Mouse (Mus musculus): ENCODE data around the gene Adam19. TPM values are rescaled to one million over a fixed set of nuclear protein-coding genes. Genes with fewer than 3 reads are reported as not detected.
A peak's percentile ranks its signal among the peaks of the same experiment; 100 is the strongest.
"Not testable (repeated sequence)": the region's sequence is repeated elsewhere in the genome, so short reads cannot be mapped to it uniquely, and the experiment has no call there.

The Adam19 gene
- polyA plus RNA-seq, 1 experiment from 2014 or later: 4.3 TPM

- H3K27me3 ChIP-seq (ENCODE audit: control insufficient read depth, insufficient read depth, low read length); H3K9ac ChIP-seq (ENCODE audit: low read length); H3K9me3 ChIP-seq (ENCODE audit: control insufficient read depth, low read length); ATAC-seq (ENCODE audit: low FRiP score, low TSS enrichment); H3K4me2 ChIP-seq (replicated peaks; ENCODE audit: low read depth); H3K27ac ChIP-seq (replicated peaks); H3K4me3 ChIP-seq (ENCODE audit: low read depth, low read length); H3K4me1 ChIP-seq (replicated peaks; ENCODE audit: control insufficient read depth, insufficient read depth); H3K36me3 ChIP-seq (ENCODE audit: control insufficient read depth, insufficient read depth, low read length): not testable (repeated sequence)
- peak; percentile 80 for TF ChIP-seq CTCF (IDR thresholded peaks at IDR 0.05; ENCODE audit: low read depth)
- peak; percentile 57 for DNase-seq (ENCODE audit: low spot score)
- 34% methylated on average over 19 of the region's 19 CpGs for WGBS
Observed at GRCm38 (mm10) chr11:46052105-46052659, 3.6 kb upstream of the Adam19 start, which contains the start of gene Gm12166. Gene Gm12166, minus strand, starts transcription at chr11:46052321.

DNA sequence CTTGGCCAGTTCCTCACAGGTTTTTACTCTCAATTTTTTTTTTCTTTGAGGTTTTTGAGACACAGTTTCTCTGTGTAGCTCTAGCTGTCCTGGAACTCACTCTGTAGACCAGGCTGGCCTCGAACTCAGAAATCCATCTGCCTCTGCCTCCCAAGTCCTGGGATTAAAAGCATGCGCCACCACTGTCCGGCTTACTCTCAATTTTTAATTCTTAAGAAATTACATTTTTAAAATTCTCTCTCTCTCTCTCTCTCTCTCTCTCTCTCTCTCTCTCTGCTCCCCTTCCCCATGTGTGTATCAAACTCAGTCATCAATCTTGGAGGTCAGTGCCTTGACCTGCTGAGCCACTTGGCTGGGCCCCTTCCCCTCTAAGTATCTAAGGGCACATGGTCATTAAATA lies 2.3 kb upstream of the Adam19 start:
- DNase-seq (ENCODE audit: low spot score); ATAC-seq (ENCODE audit: low FRiP score, low TSS enrichment): not testable (repeated sequence)
- 88% methylated on average over 3 of the region's 3 CpGs for WGBS

DNA sequence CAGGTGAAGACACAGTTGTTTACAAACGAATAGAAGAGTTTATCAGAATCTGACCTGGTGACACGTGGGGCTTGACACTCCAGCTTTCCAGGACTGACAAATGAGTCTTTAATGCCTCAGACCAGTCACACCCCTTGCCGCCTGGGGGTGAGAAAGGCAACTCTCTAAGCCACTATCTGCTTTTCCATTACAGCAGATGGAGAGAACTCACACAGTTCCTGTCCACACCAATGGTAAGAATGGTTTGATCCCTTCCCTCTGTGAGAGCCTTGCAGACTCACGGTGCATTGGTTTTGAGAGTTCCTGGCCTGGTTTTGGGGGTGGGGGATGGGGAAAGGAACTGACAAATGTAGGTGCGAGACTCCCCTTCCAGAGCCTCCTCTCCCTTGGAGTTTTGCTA lies 1.5 kb upstream of the Adam19 start:
- no peak overlapping the region for H3K4me2 ChIP-seq (replicated peaks; ENCODE audit: low read depth)
- no peak for ATAC-seq (ENCODE audit: low FRiP score, low TSS enrichment)
- no peak overlapping the region for H3K4me3 ChIP-seq (ENCODE audit: low read depth, low read length)
- WGBS: 46% methylated on average over 5 of the region's 5 CpGs
- H3K27ac ChIP-seq (replicated peaks): no peak overlapping the region
- H3K4me1 ChIP-seq (replicated peaks; ENCODE audit: control insufficient read depth, insufficient read depth): no peaks in the 10 kb centered on the region
- no peak for DNase-seq (ENCODE audit: low spot score)
- no peaks in the 10 kb centered on the region for H3K36me3 ChIP-seq (ENCODE audit: control insufficient read depth, insufficient read depth, low read length)
- no peaks in the 10 kb centered on the region for H3K9me3 ChIP-seq (ENCODE audit: control insufficient read depth, low read length)
- TF ChIP-seq EP300 (optimal IDR thresholded peaks at IDR 0.05) (no peak), CTCF (IDR thresholded peaks at IDR 0.05; ENCODE audit: low read depth) (no peak)
- no peak overlapping the region for H3K9ac ChIP-seq (ENCODE audit: low read length)
- H3K27me3 ChIP-seq (ENCODE audit: control insufficient read depth, insufficient read depth, low read length): no peaks in the 10 kb centered on the region

More for the DNA sequence above, 2.3 kb upstream of the Adam19 start:
- not testable (repeated sequence) for H3K4me3 ChIP-seq (ENCODE audit: low read depth, low read length); H3K4me1 ChIP-seq (replicated peaks; ENCODE audit: control insufficient read depth, insufficient read depth); H3K9me3 ChIP-seq (ENCODE audit: control insufficient read depth, low read length); H3K27ac ChIP-seq (replicated peaks); H3K27me3 ChIP-seq (ENCODE audit: control insufficient read depth, insufficient read depth, low read length); H3K4me2 ChIP-seq (replicated peaks; ENCODE audit: low read depth); H3K36me3 ChIP-seq (ENCODE audit: control insufficient read depth, insufficient read depth, low read length); H3K9ac ChIP-seq (ENCODE audit: low read length)

DNA sequence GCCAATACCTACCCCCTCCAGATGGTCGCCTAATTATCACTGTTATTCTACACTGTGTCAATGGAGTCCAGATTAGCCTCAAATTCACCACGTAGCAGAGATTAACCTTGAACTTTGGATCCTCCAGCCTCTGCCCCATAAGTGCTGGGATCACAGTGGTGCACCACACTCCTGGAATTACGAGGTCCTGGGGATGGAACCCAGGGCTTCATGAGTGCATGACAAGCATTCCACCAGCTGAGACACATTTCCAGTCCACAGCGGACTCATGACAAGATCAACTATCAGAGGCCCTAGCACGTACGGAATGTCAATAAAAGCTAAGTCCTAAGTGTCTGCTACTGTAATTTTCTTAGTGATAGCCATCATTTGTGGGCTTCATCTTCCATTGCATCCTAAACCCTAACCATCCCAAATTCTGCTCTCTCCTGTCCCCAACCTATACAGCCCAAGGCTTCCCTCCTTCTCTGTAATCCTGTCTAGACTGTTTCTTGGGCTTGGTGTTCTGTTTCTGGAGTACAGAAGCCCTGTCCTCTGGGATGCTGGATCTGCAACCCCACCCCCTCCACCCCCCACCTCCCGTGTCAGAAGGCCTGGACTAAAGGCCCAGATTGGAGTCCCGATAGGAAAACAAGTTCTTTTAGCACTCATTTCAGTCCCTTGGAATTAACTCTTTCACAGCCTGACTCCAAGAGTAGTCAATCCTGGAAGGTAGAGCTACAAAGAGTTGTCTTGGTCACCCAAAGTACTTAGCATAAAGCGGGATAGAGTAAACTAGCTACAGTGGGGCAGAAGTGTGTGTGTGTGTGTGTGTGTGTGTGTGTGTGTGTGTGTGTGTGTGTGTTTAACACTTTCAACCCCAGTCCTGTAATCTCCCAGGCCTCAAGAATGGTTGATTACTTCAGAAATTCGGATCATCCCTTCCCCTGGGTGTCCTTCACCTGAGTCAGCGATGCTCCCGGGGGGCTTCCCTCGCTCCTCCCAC lies 589 bp upstream of the Adam19 start:
- Histone ChIP-seq H3K4me2 (replicated peaks; ENCODE audit: low read depth) (peak overlapping the region; percentile 60), H3K9me3 (ENCODE audit: control insufficient read depth, low read length) (no peaks in the 10 kb centered on the region), H3K4me3 (ENCODE audit: low read depth, low read length) (peak overlapping the region; percentile 62), H3K36me3 (ENCODE audit: control insufficient read depth, insufficient read depth, low read length) (no peaks in the 10 kb centered on the region), H3K27me3 (ENCODE audit: control insufficient read depth, insufficient read depth, low read length) (no peaks in the 10 kb centered on the region), H3K27ac (replicated peaks) (peak overlapping the region; percentile 94), H3K9ac (ENCODE audit: low read length) (peak overlapping the region; percentile 85), H3K4me1 (replicated peaks; ENCODE audit: control insufficient read depth, insufficient read depth) (no peaks in the 10 kb centered on the region)
- WGBS: 24% methylated on average over 12 of the region's 13 CpGs
- ATAC-seq (ENCODE audit: low FRiP score, low TSS enrichment) (peak; percentile 19; the same call in 1 of the 2 replicates), DNase-seq (ENCODE audit: low spot score) (no peak)
- TF ChIP-seq EP300 (optimal IDR thresholded peaks at IDR 0.05) (no peak), CTCF (IDR thresholded peaks at IDR 0.05; ENCODE audit: low read depth) (no peak)

GRCm38 (mm10) chr11:46056770-46057411 lies 1.1 kb downstream of the Adam19 start:
- H3K27ac ChIP-seq (replicated peaks): peak overlapping the region; percentile 94
- no peaks in the 10 kb centered on the region for H3K4me1 ChIP-seq (replicated peaks; ENCODE audit: control insufficient read depth, insufficient read depth)
- H3K27me3 ChIP-seq (ENCODE audit: control insufficient read depth, insufficient read depth, low read length): no peaks in the 10 kb centered on the region
- no peaks in the 10 kb centered on the region for H3K9me3 ChIP-seq (ENCODE audit: control insufficient read depth, low read length)
- ATAC-seq (ENCODE audit: low FRiP score, low TSS enrichment) (peak; percentile 53; the same call in 1 of the 2 replicates), DNase-seq (ENCODE audit: low spot score) (no peak)
- peak overlapping the region; percentile 60 for H3K4me2 ChIP-seq (replicated peaks; ENCODE audit: low read depth)
- TF ChIP-seq EP300 (optimal IDR thresholded peaks at IDR 0.05) (no peak), CTCF (IDR thresholded peaks at IDR 0.05; ENCODE audit: low read depth) (no peak)
- peak overlapping the region; percentile 85 for H3K9ac ChIP-seq (ENCODE audit: low read length)
- 3% methylated on average over 25 of the region's 25 CpGs for WGBS
- no peaks in the 10 kb centered on the region for H3K36me3 ChIP-seq (ENCODE audit: control insufficient read depth, insufficient read depth, low read length)
- peak overlapping the region; percentile 62 for H3K4me3 ChIP-seq (ENCODE audit: low read depth, low read length)
